Mouse (Mus musculus) layer of hippocampus, adult 9-10 months (tissue): ENCODE results near the gene Diaph3.

Experiments
- DNase-seq: peaks from one replicate; pipeline ENCODE4 v3.0.0; 2022; ENCODE audit warnings: low spot score

Gene Diaph3

GRCm38 (mm10) chr14:87083911-87084310, 57.1 kb downstream of the Diaph3 start:
- DNase-seq, result no peak

GRCm38 (mm10) chr14:87079725-87080124, 61.3 kb downstream of the Diaph3 start:
- DNase-seq, result no peak

GRCm38 (mm10) chr14:87075021-87075531, 66.0 kb downstream of the Diaph3 start:
- DNase-seq, result no peak

GRCm38 (mm10) chr14:87064281-87064680, 76.8 kb downstream of the Diaph3 start:
- no peak for DNase-seq

GRCm38 (mm10) chr14:87056169-87056568, 84.9 kb downstream of the Diaph3 start:
- DNase-seq, result no peak

- no peak for DNase-seq
These were observed 89.8 kb downstream of the Diaph3 start for GRCm38 (mm10) chr14:87051187-87051586.

GRCm38 (mm10) chr14:87044401-87044806, 96.6 kb downstream of the Diaph3 start:
- DNase-seq, result no peak

GRCm38 (mm10) chr14:87020240-87020639, 120.8 kb downstream of the Diaph3 start:
- no peak for DNase-seq

- DNase-seq, result no peak
These were observed 121.3 kb downstream of the Diaph3 start for GRCm38 (mm10) chr14:87019687-87020086.

GRCm38 (mm10) chr14:86997318-86997717, 143.7 kb downstream of the Diaph3 start:
- no peak for DNase-seq

GRCm38 (mm10) chr14:86951169-86951568, 189.9 kb downstream of the Diaph3 start:
- no peak for DNase-seq

GRCm38 (mm10) chr14:86937953-86938352, 203.1 kb downstream of the Diaph3 start:
- no peak for DNase-seq

GRCm38 (mm10) chr14:86936424-86936823, 204.6 kb downstream of the Diaph3 start:
- DNase-seq, result no peak

- no peak for DNase-seq
These were observed 210.3 kb downstream of the Diaph3 start for GRCm38 (mm10) chr14:86930763-86931162.

- no peak for DNase-seq
These were observed 214.2 kb downstream of the Diaph3 start for GRCm38 (mm10) chr14:86926827-86927226.

GRCm38 (mm10) chr14:86898898-86899297, 242.1 kb downstream of the Diaph3 start:
- no peak for DNase-seq

- no peak for DNase-seq
These were observed 251.8 kb downstream of the Diaph3 start for GRCm38 (mm10) chr14:86889070-86889804.

GRCm38 (mm10) chr14:86885417-86886098, 255.5 kb downstream of the Diaph3 start:
- no peak for DNase-seq

GRCm38 (mm10) chr14:86869536-86869935, 271.5 kb downstream of the Diaph3 start:
- no peak for DNase-seq

GRCm38 (mm10) chr14:86867143-86867542, 273.9 kb downstream of the Diaph3 start:
- DNase-seq, result no peak

GRCm38 (mm10) chr14:86864053-86864452, 277.0 kb downstream of the Diaph3 start:
- DNase-seq, result no peak

GRCm38 (mm10) chr14:86861277-86861946, 279.6 kb downstream of the Diaph3 start:
- no peak for DNase-seq
